Mouse (Mus musculus) urinary bladder, adult 2 months (tissue): Measurements from ENCODE around the gene Wbp1l. TPM values are rescaled to one million over a fixed set of nuclear protein-coding genes. Genes with fewer than 3 reads are reported as not detected.

ENCODE experiments used
- DNase-seq: peaks from one replicate; pipeline ENCODE4 v3.0.0; 2022; ENCODE audit warnings: low spot score
- polyA plus RNA-seq: library from polyadenylated mRNA; depleted of rRNA; stranded (reverse); fragments of >200 nt; gene quantifications from 2 replicates; pipeline ENCODE4 v1.2.3, GENCODE M21; 2012; rRNA removed

Wbp1l gene
- polyA plus RNA-seq, 1 experiment: 60.0 TPM

DNA sequence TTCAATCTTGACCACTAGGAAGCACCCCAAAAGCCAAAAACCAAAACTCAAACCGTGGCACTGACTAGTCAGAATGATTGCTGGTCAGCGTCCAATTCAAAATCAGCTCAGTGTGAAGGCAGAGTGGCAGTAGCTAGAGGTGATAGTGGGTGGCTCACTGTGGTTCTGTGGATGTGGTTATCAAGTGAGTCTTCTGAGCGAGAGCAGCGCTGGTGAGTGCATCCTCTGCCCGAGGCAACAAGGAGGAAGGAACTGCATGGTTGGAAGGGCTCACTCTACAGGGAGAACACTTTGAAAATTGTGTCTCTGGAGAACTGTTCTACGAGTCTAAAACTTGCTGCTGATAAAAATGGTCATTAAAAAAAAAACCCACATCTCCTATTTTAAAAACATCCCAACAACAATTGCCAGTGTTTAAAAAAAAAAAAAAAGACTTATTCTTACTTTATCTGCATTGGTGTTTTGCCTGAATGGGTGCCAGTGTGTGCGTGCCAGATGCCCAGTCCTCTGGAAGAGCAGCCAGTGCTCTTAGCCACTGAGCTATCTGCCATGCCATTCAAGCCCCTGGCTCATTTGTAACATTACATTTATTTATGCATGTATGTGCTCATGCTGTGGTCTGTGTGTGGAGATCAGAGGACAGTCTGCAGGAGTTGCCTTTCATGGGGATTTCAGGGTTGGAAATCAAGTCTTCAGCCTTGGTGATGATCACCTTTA lies 107.1 kb downstream of the Wbp1l start:
- no peak for DNase-seq

DNA sequence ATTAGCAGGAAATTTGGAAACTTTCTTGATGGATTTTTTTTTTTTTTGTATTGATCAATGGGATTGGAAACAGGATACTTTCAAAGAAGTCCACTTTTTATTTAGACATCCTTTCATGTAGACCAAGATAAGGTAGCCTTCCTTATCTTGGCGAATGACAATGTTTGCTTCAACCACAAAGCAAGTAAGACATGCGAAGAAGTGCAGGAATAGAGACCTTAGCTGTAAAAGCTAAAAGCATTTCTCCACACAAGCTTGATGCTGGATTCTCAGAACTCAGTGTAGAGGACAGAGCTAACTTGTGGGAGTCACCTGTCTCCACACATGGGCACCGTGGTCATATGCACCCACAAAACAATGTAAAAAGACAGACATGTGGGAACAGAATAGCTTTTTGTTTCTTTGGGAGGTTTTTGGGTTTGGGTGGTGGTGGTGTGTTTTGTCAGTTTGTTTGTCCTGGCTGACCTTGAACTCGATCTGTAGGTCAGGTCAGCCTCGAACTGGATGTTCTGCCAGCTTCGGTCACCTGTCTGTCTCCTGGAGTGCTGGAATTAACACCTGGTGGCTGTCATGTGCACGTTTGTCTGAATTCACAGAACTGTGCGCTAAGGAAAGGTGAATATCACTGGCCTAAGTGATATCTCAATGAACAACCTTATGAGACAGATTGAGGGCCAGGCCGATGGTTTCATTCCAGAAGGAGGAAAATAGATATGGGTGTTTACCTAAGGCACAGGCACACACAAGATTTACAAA lies 107.8 kb downstream of the Wbp1l start:
- no peak for DNase-seq

Other genes starting within 250 kb of the Wbp1l start
- 2.4 and 3.0 TPM in 2 replicates for gene 2310034G01Rik, start 248.8 kb upstream of the Wbp1l start, polyA plus RNA-seq
- gene Actr1a, start 203.3 kb upstream of the Wbp1l start, polyA plus RNA-seq: 99.3 and 101 TPM in 2 replicates
- gene Sufu, start 202.2 kb upstream of the Wbp1l start, polyA plus RNA-seq: 15.5 and 19.7 TPM in 2 replicates
- 17.2 and 25.2 TPM in 2 replicates for gene Trim8, start 97.4 kb upstream of the Wbp1l start, polyA plus RNA-seq
- 93.7 and 103 TPM in 2 replicates for gene Arl3, start 25.9 kb upstream of the Wbp1l start, polyA plus RNA-seq
- 5.8 and 7.5 TPM in 2 replicates for gene Sfxn2, start 25.7 kb upstream of the Wbp1l start, polyA plus RNA-seq
- gene Cyp17a1, start 74.1 kb downstream of the Wbp1l start, polyA plus RNA-seq: not detected in 2 replicates
- 11.8 and 12.8 TPM in 2 replicates for gene Borcs7, start 90.8 kb downstream of the Wbp1l start, polyA plus RNA-seq
- gene As3mt, start 108.4 kb downstream of the Wbp1l start, polyA plus RNA-seq: 21.9 and 25.0 TPM in 2 replicates
- 11.6 and 11.9 TPM in 2 replicates for gene Cnnm2, start 162.5 kb downstream of the Wbp1l start, polyA plus RNA-seq